Mouse (Mus musculus) limb, embryonic 10.5 days (tissue): ENCODE measurements around the gene Gm28041. TPM values are rescaled to one million over a fixed set of nuclear protein-coding genes. Genes with fewer than 3 reads are reported as not detected.

Experiments used
- DNase-seq: peaks from one replicate; pipeline ENCODE4 v3.0.0-alpha.2; 2017; ENCODE audit warnings: low spot score
- H3K27ac ChIP-seq: fragments of 300-500 bp; sonication (generic); 2 replicates; pipeline ENCODE4 v1.5.1; 2016; ENCODE audit warnings: mild to moderate bottlenecking
- H3K27me3 ChIP-seq: fragments of 300-500 bp; sonication (generic); 2 replicates; pipeline ENCODE4 v1.6.1; 2016; ENCODE audit warnings: low read depth, mild to moderate bottlenecking; ENCODE audit not compliant: poor library complexity, severe bottlenecking
- H3K36me3 ChIP-seq: fragments of 300-500 bp; sonication (generic); 2 replicates; pipeline ENCODE4 v1.6.1; 2016; ENCODE audit warnings: mild to moderate bottlenecking, moderate library complexity
- H3K4me1 ChIP-seq: fragments of 300-500 bp; sonication (generic); 2 replicates; pipeline ENCODE4 v1.6.1; 2016
- H3K4me3 ChIP-seq: fragments of 300-500 bp; sonication (generic); 2 replicates; pipeline ENCODE4 v1.5.1; 2016; ENCODE audit warnings: mild to moderate bottlenecking, moderate library complexity
- H3K9me3 ChIP-seq: fragments of 300-500 bp; sonication (generic); replicated peaks from 2 replicates; pipeline ENCODE4 v1.6.1; 2016; ENCODE audit warnings: mild to moderate bottlenecking
- WGBS: fragments of 180-500 bp; shearing (Covaris S2); methylation state at CpG from one replicate; pipeline ENCODE4 v1.1.7; 2016; 5-methylcytosine and 5-hydroxymethylcytosine counted together
- polyA plus RNA-seq: library from polyadenylated mRNA; unstranded; fragments of >200 nt; fragmentation: Nextera tagmentation; extraction: Ambion mirVana; gene quantifications from 2 replicates; pipeline ENCODE4 v1.2.1, GENCODE M21; 2016

Gene Gm28041
- polyA plus RNA-seq, 1 experiment from 2014 or later = 0.35 TPM

DNA sequence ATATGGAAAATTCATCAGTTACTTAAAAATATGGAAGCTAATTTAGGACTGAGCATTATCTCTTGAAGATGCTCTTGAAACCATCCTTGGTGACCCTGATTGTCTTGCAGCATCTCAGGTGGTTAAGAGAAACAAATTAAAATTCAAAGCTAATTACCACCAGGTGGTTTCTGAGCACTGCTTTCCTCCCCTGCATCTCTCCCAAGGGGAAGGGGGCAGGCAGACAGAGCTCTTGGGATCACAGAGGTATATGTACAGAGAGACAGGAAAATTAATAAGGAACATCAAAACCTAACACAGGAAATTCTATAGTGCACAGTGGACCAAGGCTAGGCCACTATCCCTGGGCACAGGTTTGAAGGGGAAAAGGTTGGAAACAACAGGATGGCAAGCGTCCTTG lies 42.7 kb downstream of the Gm28041 start:
- Histone ChIP-seq H3K9me3 (no peaks in the 10 kb centered on the region), H3K36me3 (no peaks in the 10 kb centered on the region), H3K4me3 (peak overlapping the region; percentile 61), H3K27ac (peak overlapping the region; percentile 83), H3K27me3 (no peaks in the 10 kb centered on the region), H3K4me1 (peaks cover 5% of the 10 kb centered on the region)
- no peak for DNase-seq
- 80% methylated on average over 1 of the region's 1 CpGs for WGBS

DNA sequence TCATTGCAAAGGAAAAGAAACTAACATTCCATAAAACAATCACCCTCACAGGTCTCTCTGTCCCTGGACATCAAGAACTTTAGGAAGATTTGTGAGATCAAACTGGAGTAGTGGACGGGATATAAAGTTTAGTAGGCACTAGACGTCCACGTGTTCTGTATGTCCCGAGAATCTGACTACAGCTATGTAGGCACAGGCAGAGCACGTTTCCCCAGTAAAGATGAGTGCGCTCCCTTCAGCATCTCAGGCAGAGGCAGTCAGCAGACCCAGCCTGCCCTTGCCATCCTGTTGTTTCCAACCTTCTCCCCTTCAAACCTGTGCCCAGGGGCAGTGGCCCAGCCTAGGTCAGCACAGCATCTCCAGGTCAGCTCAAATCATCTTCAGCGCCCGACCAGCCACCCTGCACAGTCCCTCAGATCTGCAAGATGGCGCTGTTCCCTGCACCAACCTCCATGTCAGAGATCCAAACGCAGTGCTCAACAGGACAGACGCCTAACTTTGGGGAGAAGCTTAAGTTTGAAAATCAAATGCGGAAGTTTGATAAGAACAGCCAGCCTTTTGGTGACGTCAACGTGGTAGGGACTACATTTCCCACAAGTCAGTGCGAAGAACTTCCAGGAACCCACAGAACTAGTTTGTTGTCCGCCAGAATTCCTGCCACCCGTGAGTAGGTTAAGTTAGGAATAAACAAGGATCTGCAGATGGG lies 43.4 kb downstream of the Gm28041 start, which contains the start of gene Zfp595:
Gene Zfp595, minus strand, starts transcription at position 552 of the 706 bp plus-strand sequence.
- 22% methylated on average over 17 of the region's 17 CpGs for WGBS
- peak; percentile 68 for DNase-seq
- H3K27me3 ChIP-seq = no peaks in the 10 kb centered on the region
- peak within 1 kb of the TSS; percentile 61 for H3K4me3 ChIP-seq
- H3K36me3 ChIP-seq = no peaks in the 10 kb centered on the region
- H3K27ac ChIP-seq = peak within 1 kb of the TSS; percentile 83
- peaks cover 5% of the 10 kb centered on the region for H3K4me1 ChIP-seq
- no peaks in the 10 kb centered on the region for H3K9me3 ChIP-seq

DNA sequence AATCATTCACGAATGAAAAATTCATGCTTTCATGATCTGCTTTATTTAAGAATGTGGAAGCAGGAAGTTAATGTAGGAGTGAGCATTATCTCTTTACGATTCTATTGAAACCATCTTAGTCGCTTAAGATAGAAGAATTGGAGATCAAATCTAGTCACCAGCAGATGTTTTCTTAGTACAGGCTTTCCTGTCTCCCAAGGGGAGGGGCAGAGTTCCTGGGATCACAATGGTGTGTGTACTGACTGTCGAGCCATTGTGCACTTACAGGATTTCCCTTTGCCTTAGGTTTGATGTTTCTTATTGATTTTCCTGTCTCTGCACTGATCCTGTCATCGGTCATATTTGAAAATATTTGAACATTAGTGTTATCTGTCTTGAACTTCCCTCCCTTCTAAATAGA lies 68.8 kb downstream of the Gm28041 start:
- peak overlapping the region; percentile 79; the same call in 1 of the 2 replicates for H3K27ac ChIP-seq
- no peak for DNase-seq

DNA sequence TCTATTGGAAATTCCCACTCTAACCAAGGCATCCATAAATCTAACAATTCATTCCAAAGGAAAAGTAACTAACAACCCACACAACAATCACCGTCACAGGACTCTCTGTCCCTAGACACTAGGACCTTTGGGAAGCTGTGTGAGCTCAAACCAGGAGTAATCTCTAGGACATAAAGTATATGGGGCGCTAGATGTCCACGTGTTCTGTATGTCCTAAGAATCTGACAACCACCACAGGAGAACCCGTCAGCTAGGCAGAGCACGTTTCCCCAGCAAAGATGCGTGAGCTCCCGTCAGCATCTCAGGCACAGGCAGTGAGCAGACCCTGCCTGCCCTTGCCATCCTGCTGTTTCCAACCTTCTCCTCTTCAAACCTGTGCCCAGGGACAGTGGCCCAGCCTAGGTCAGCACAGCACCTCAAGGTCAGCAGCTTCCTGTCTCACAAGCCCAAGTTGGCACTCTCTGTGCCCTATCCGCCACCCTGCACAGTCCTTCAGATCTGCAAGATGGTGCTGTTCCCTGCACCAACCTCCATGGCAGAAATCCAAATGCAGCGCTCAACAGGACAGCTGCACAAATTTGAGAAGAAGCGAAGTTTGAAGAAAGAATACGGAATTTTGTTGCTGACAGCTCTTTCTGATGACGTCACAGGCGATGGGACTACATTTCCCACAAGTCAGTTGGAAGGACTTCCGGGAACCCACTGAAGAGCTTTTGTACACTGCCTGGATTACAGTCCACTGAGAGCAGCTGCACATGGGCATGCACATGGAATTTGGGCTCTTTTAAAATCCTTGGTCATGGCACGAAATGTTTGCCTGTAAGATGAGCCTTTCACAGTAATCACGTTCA lies 69.5 kb downstream of the Gm28041 start, which contains the start of gene Zfp457:
Gene Zfp457, minus strand, starts transcription at position 664 of the 851 bp plus-strand sequence.
- peak within 1 kb of the TSS; percentile 67 for H3K4me3 ChIP-seq
- peaks cover 6% of the 10 kb centered on the region; the same call in 1 of the 2 replicates for H3K4me1 ChIP-seq
- WGBS = 13% methylated on average over 16 of the region's 16 CpGs
- no peaks in the 10 kb centered on the region for H3K27me3 ChIP-seq
- H3K9me3 ChIP-seq = no peaks in the 10 kb centered on the region
- H3K36me3 ChIP-seq = no peaks in the 10 kb centered on the region
- peak within 1 kb of the TSS; percentile 79 for H3K27ac ChIP-seq
- peak; percentile 78 for DNase-seq

More for the DNA sequence above, 68.8 kb downstream of the Gm28041 start:
- Histone ChIP-seq H3K4me1 (peaks cover 6% of the 10 kb centered on the region; the same call in 1 of the 2 replicates), H3K9me3 (no peaks in the 10 kb centered on the region), H3K36me3 (no peaks in the 10 kb centered on the region), H3K4me3 (peak overlapping the region; percentile 67), H3K27me3 (no peaks in the 10 kb centered on the region)
- WGBS = 45% methylated on average over 5 of the region's 5 CpGs

Other genes starting within 250 kb of the Gm28041 start
- 6.2 and 6.5 TPM in 2 replicates for gene Rsl1, start 202.6 kb downstream of the Gm28041 start, polyA plus RNA-seq
- gene Zfp455, start 181.2 kb downstream of the Gm28041 start, polyA plus RNA-seq = 1.5 and 1.9 TPM in 2 replicates
- gene Zfp458, start 97.3 kb downstream of the Gm28041 start, polyA plus RNA-seq = 0.74 and 1.5 TPM in 2 replicates
- 0.24 and 0.50 TPM in 2 replicates for gene Zfp457, start 69.2 kb downstream of the Gm28041 start, polyA plus RNA-seq
- 1.4 and 1.7 TPM in 2 replicates for gene Zfp595, start 43.2 kb downstream of the Gm28041 start, polyA plus RNA-seq
- gene Gm28044, start 15.2 kb downstream of the Gm28041 start, polyA plus RNA-seq = not detected in 2 replicates
- 0.93 and 1.2 TPM in 2 replicates for gene Zfp953, start 15.1 kb downstream of the Gm28041 start, polyA plus RNA-seq
- 0.78 and 1.2 TPM in 2 replicates for gene Zfp456, start 77 bp upstream of the Gm28041 start, polyA plus RNA-seq
- 2.7 and 6.0 TPM in 2 replicates for gene Zfp429, start 24.1 kb upstream of the Gm28041 start, polyA plus RNA-seq
- 1.2 TPM in 2 replicates for gene Zfp459, start 45.7 kb upstream of the Gm28041 start, polyA plus RNA-seq
- 6.8 and 10.1 TPM in 2 replicates for gene Zfp874a, start 75.9 kb upstream of the Gm28041 start, polyA plus RNA-seq
- gene Zfp874b, start 108.5 kb upstream of the Gm28041 start, polyA plus RNA-seq = 1.5 and 2.5 TPM in 2 replicates
- gene Zfp58, start 124.8 kb upstream of the Gm28041 start, polyA plus RNA-seq = 14.2 and 18.5 TPM in 2 replicates
- gene Gm26965, start 150.4 kb upstream of the Gm28041 start, polyA plus RNA-seq = not detected in 2 replicates
- gene Zfp87, start 150.4 kb upstream of the Gm28041 start, polyA plus RNA-seq = 18.0 and 22.3 TPM in 2 replicates
- gene Zfp748, start 178.1 kb upstream of the Gm28041 start, polyA plus RNA-seq = 16.4 and 18.5 TPM in 2 replicates
- 2.6 and 3.6 TPM in 2 replicates for gene Zfp729b, start 234.0 kb upstream of the Gm28041 start, polyA plus RNA-seq